10 mouse cellular contexts compared by ENCODE assay signal in the genomic region with DNA sequence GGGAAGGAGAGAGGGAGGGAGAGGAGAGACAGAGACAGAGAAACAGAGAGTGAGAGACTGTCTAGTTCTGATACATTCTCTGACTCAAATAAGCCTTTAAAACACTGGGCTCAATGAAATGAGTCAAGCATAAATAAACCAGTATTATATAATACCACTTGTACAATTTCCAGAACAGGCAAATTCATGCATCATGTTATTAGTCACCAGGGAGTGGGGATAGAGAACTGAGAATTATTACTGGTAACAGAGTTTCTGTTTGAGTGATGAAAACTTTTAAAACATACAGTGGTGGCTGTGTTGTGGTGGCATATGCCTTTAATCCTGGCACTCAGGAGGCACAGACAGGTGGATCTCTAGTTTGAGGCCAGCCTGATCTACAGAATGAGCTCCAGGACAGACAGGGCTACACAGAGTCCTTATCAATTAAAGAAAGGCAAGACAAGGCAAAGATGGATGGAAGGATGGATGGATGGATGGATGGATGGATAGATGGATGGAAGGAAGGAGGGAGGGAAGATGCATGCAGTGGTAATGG.
"Had no signal": no experiment of that assay in that cellular context is flagged by ENCODE, and none has a peak within 500 bp of the region (broad histone marks: within the 10 kb centered on the region; RNA-seq: fewer than 3 reads in every experiment).

No protein-coding gene starts in this region.

- DNase-seq: kidney, adult 18-20 months; kidney, postnatal 25 days; liver; liver, embryonic 13.5 days; liver, postnatal 0 days; lung, postnatal 14 days had no signal

- H3K4me2 ChIP-seq: limb, embryonic 12.5 days; liver, embryonic 13.5 days; lung, embryonic 15.5 days; midbrain, embryonic 12.5 days had no signal

- H3K4me3 ChIP-seq: limb, embryonic 12.5 days; liver, embryonic 13.5 days; lung, embryonic 15.5 days; midbrain, embryonic 12.5 days had no signal

- ATAC-seq: liver, postnatal 0 days; midbrain, embryonic 16.5 days had no signal

- H3K9me3 ChIP-seq: limb, embryonic 12.5 days; liver, embryonic 13.5 days; lung, embryonic 15.5 days; midbrain, embryonic 12.5 days had no signal

- H3K9ac ChIP-seq: limb, embryonic 12.5 days; liver, embryonic 13.5 days; liver, postnatal 0 days; lung, embryonic 15.5 days; midbrain, embryonic 12.5 days had no signal

- H3K27ac ChIP-seq: limb, embryonic 12.5 days; liver, embryonic 13.5 days; lung, embryonic 15.5 days; midbrain, embryonic 12.5 days had no signal

- H3K4me1 ChIP-seq: limb, embryonic 12.5 days; lung, embryonic 15.5 days; midbrain, embryonic 12.5 days had no signal

- H3K27me3 ChIP-seq: limb, embryonic 12.5 days; liver, embryonic 13.5 days; lung, embryonic 15.5 days; midbrain, embryonic 12.5 days had no signal
